Mouse (Mus musculus): Measurements from ENCODE around the gene Arhgef9. TPM values are rescaled to one million over a fixed set of nuclear protein-coding genes. Genes with fewer than 3 reads are reported as not detected.

The Arhgef9 gene
- 1 to 10 TPM in 1 of 2 experiments, under 1 TPM in 1; 0.29 to 1.3 TPM for polyA plus RNA-seq (2017; shearing (Covaris generic))

GRCm38 (mm10) chrX:95196104-95196919 is at the start of gene Arhgef9:
Gene Arhgef9 (minus strand): TSS chrX:95196856.

GRCm38 (mm10) chrX:95026361-95026892 is 170.2 kb downstream of the Arhgef9 start, which contains the start of gene Spin4:
Gene Spin4 (minus strand): TSS chrX:95026682.

Other genes starting within 250 kb of the Arhgef9 start
- gene Spin4, start 170.2 kb downstream of the Arhgef9 start, polyA plus RNA-seq (2017; shearing (Covaris generic)): under 1 TPM in 1 of 2 experiments, not detected in 1; 0.26 TPM
- gene Amer1, start 248.0 kb upstream of the Arhgef9 start, polyA plus RNA-seq (2017; shearing (Covaris generic)): 1 to 10 TPM; 2.3 to 2.9 TPM

Data from activated CD4-positive, CD25-positive, alpha-beta regulatory T cell (primary cell).